Mouse (Mus musculus) heart, adult 10 weeks (tissue): Measurements from ENCODE around the gene Zfp664. TPM values are rescaled to one million over a fixed set of nuclear protein-coding genes. Genes with fewer than 3 reads are reported as not detected.

Experiments
- polyA plus RNA-seq: library from polyadenylated mRNA; stranded (reverse); fragments of 350-450 nt; fragmentation: Illumina TruSeq; extraction: RNeasy Lipid Tissue Mini Kit (QIAGEN cat#74804); gene quantifications from one replicate; pipeline ENCODE4 v1.2.3, GENCODE M21; 2014; ENCODE audit warnings: low read depth, low replicate concordance

The Zfp664 gene
- polyA plus RNA-seq: 37.2 TPM

GRCm38 (mm10) chr5:124862013-124862866, at the start of gene Zfp664, which contains the start of gene Ccdc92:
Gene Zfp664, plus strand, starts transcription at chr5:124862691.
Gene Ccdc92, minus strand, starts transcription at chr5:124862424.

Other genes starting within 250 kb of the Zfp664 start
- 29.1 TPM for gene Atp6v0a2, start 234.1 kb upstream of the Zfp664 start, polyA plus RNA-seq
- gene Dnah10, start 137.6 kb upstream of the Zfp664 start, polyA plus RNA-seq: not detected
- 1.6 TPM for gene Ccdc92, start 267 bp upstream of the Zfp664 start, polyA plus RNA-seq
- 0.26 TPM for gene Rflna, start 140.5 kb downstream of the Zfp664 start, polyA plus RNA-seq